11 mouse cellular contexts compared by ENCODE assay signal in genomic region chr2:163237999-163238529, GRCm38 (mm10). TPM values are rescaled to one million over a fixed set of nuclear protein-coding genes. Genes with fewer than 3 reads are reported as not detected.
DNase-seq lines count a peak whose midpoint lies in the region; ATAC-seq and TF ChIP-seq lines count a peak whose summit lies in the region.
"Had no signal": no experiment of that assay in that cellular context is flagged by ENCODE, and none has a peak within 500 bp of the region (broad histone marks: within the 10 kb centered on the region; RNA-seq: fewer than 3 reads in every experiment).

No protein-coding gene starts in this region.

- H3K4me1 ChIP-seq in lung, embryonic 14.5 days (ENCODE audit: insufficient read depth), result no peaks in the 10 kb centered on the region
- H3K4me1 ChIP-seq in hindbrain, embryonic 13.5 days (replicated peaks), result peaks cover 41% of the 10 kb centered on the region
- peaks cover 44% of the 10 kb centered on the region for H3K4me1 ChIP-seq in neural tube, embryonic 13.5 days (replicated peaks)

- peak; percentile 16 for DNase-seq in gastrocnemius, postnatal 14 days
- no peak for DNase-seq in gastrocnemius, postnatal 36 days
- DNase-seq in lung, embryonic 14.5 days, result peak; percentile 68
- DNase-seq in lung, postnatal 25 days (ENCODE audit: low spot score), result no peak
- DNase-seq in spleen, postnatal 14 days (ENCODE audit: low spot score in 2 of 2), result no peak
- no peak for DNase-seq in c-Kit-positive CD71-positive TER-119-positive erythroid progenitor cells, embryonic 14.5 days (ENCODE audit: low spot score)
- DNase-seq: thymus, adult 2 months had no signal

- H3K36me3 ChIP-seq in lung, embryonic 14.5 days (ENCODE audit: insufficient read depth), result no peaks in the 10 kb centered on the region
- H3K36me3 ChIP-seq in hindbrain, embryonic 13.5 days, result no peaks in the 10 kb centered on the region
- H3K36me3 ChIP-seq in neural tube, embryonic 13.5 days, result no peaks in the 10 kb centered on the region

- 60% methylated on average over 12 of the region's 12 CpGs for WGBS in lung, embryonic 14.5 days
- WGBS in hindbrain, embryonic 13.5 days, result 43% methylated on average over 12 of the region's 12 CpGs
- 26% methylated on average over 12 of the region's 12 CpGs for WGBS in neural tube, embryonic 13.5 days

- no peaks in the 10 kb centered on the region for H3K9me3 ChIP-seq in lung, embryonic 14.5 days (ENCODE audit: low read depth, low read length)
- H3K9me3 ChIP-seq in hindbrain, embryonic 13.5 days, result no peaks in the 10 kb centered on the region
- H3K9me3 ChIP-seq in neural tube, embryonic 13.5 days, result no peaks in the 10 kb centered on the region

- H3K27me3 ChIP-seq in lung, embryonic 14.5 days (ENCODE audit: insufficient read depth, low read length), result no peaks in the 10 kb centered on the region
- H3K27me3 ChIP-seq in hindbrain, embryonic 13.5 days, result peaks cover 26% of the 10 kb centered on the region; the same call in 1 of the 2 replicates
- H3K27me3 ChIP-seq in neural tube, embryonic 13.5 days, result peaks cover 59% of the 10 kb centered on the region

- peak; percentile 61 for ATAC-seq in lung, embryonic 14.5 days (ENCODE audit: insufficient read depth)
- ATAC-seq in hindbrain, embryonic 13.5 days (ENCODE audit: low FRiP score), result peak; percentile 50; the same call in 1 of the 2 replicates
- ATAC-seq in neural tube, embryonic 13.5 days (ENCODE audit: low read depth), result peak; percentile 70

- no peak overlapping the region for H3K9ac ChIP-seq in lung, embryonic 14.5 days
- H3K9ac ChIP-seq in hindbrain, embryonic 13.5 days, result no peak overlapping the region
- H3K9ac ChIP-seq in neural tube, embryonic 13.5 days, result no peak overlapping the region

- no peak overlapping the region for H3K4me3 ChIP-seq in lung, embryonic 14.5 days (ENCODE audit: low read depth, low read length)
- H3K4me3 ChIP-seq in hindbrain, embryonic 13.5 days, result no peak overlapping the region
- H3K4me3 ChIP-seq in neural tube, embryonic 13.5 days, result no peak overlapping the region
- H3K4me3 ChIP-seq: erythroblast, embryonic 14.5 days had no signal

- no peak overlapping the region for H3K4me2 ChIP-seq in lung, embryonic 14.5 days
- no peak overlapping the region for H3K4me2 ChIP-seq in hindbrain, embryonic 13.5 days
- no peak overlapping the region for H3K4me2 ChIP-seq in neural tube, embryonic 13.5 days
- H3K4me2 ChIP-seq: heart, embryonic 11.5 days had no signal

- intact Hi-C loops in gastrocnemius, postnatal 14 days (cut with DNase I; ENCODE audit: low total_unique reads), result no loop called here
- intact Hi-C loops in gastrocnemius, postnatal 36 days (cut with DNase I), result no loop called here

- H3K27ac ChIP-seq in lung, embryonic 14.5 days (ENCODE audit: low read depth), result no peak overlapping the region
- 0 out of 2 replicates have a peak overlapping the region, but pooled peaks have one; percentile 35 for H3K27ac ChIP-seq in hindbrain, embryonic 13.5 days
- peak overlapping the region; percentile 38; the same call in 1 of the 2 replicates for H3K27ac ChIP-seq in neural tube, embryonic 13.5 days (replicated peaks)

- TF ChIP-seq CTCF in lung, embryonic 14.5 days (IDR thresholded peaks at IDR 0.05; ENCODE audit: low read depth), result no peak

RNA-seq across cellular contexts. Expression of gene Tox2, which starts 35.1 kb away (rescaled TPM):
- total RNA-seq in gastrocnemius, postnatal 14 days (2021), result under 1 TPM; 0.29 to 0.45 TPM
- total RNA-seq in gastrocnemius, postnatal 36 days (2021), result under 1 TPM in 1 of 2 experiments, not detected in 1; 0.20 TPM
- polyA plus RNA-seq in lung, embryonic 14.5 days (2014; fragmentation: Nextera tagmentation; extraction: Ambion mirVana), result 4.3 and 4.6 TPM in 2 replicates
- polyA plus RNA-seq in hindbrain, embryonic 13.5 days (2015; fragmentation: Nextera tagmentation; extraction: Ambion mirVana), result 20.6 and 23.5 TPM in 2 replicates
- 22.0 and 22.7 TPM in 2 replicates for polyA plus RNA-seq in neural tube, embryonic 13.5 days (2015; fragmentation: Nextera tagmentation; extraction: Ambion mirVana)

Comparison
In these comparisons a context has a peak if more than half of its experiments do, and no peak if none do; other contexts are left out.
1. DNase-seq: peak in gastrocnemius, postnatal 14 days (single experiment) and lung, embryonic 14.5 days (single experiment); none in gastrocnemius, postnatal 36 days (0 of 2), lung, postnatal 25 days (single experiment), spleen, postnatal 14 days (0 of 2) and c-Kit-positive CD71-positive TER-119-positive erythroid progenitor cells, embryonic 14.5 days (single experiment).
2. Peak in every context shown above with its lines, with median percentiles within 50 percentile points of each other: ATAC-seq.